Mouse (Mus musculus): ENCODE data around the gene Ets2.

The Ets2 gene

DNA sequence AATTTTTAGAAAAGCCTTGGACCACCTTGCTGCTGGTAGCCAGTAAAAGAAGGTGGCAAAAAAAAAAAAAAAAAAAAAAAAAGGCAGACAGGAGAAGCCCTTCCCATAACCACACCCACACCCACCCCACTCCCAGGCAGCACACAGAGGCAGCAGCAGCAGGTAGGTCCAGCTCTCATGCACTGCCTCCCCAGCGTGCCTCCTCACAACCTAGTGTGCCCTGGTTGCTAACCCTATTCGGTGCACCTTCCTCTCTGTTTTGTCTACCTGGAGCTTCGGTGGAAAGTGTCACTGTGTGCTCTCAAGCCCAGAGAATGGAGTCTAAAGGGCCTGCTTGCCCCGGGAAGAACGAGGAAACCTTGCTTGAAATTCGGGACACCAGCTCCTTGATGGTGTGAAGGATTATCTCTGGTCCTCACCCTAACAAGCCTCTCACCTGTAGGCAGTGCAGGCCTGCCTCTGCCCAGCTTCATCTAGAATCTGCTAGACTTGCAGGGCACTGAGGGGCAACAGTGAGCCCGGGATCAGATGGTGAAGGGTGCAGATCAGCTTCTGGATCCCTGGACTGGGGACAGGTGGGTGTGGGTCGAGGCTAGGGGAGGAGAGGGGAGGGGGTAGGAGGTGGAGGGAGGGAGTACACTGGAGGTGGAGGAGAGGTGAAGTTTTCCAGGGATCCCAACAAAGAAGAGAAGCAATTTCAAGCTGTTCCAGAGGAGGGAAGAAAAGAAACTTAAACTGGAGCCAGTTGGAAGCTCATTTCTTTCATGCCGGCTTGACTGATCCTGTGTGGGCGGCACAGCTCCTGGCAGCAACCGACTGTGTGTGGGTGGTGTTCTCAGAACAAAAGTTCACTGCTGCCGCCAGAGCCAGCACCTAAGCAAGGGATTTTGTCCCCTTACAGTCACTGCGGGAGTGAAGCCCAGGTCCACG is 67.5 kb downstream of the Ets2 start:
- DNase-seq (ENCODE audit: low spot score in 2 of 2), result no peak

DNA sequence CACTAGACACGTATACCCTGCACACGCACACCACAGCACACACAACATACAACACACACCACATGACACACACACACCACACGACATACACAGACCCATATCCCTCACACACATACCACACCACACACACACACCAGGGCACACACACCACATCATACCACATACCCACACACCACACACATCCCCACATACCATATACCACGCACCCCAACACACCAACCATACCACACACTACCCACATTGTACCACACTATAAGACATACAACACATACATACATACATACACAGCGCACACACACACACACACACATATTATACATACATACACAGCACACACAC is 68.1 kb downstream of the Ets2 start:
- no peak for DNase-seq (ENCODE audit: low spot score in 2 of 2)

DNA sequence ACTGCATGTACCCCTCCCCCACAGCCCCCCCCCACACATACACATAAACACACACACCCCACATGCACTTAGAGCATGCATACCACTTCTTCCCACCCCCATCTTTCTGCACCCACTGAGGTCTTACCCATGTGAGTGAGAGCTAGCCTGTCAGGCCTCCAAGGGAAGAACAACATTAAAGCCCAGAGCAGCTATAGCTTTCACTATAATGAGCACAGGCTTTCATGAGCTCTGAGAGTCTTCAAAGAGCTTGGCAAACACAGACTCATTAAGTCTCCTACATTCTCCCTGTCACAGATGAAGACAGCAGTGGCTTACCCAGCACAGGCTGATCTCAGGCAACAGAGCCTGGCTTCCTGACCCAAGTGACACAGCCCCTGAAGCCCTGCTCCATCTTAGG is 68.5 kb downstream of the Ets2 start:
- DNase-seq (ENCODE audit: low spot score in 2 of 2), result no peak
